Mouse (Mus musculus): Measurements from ENCODE around the gene Mark3.
A peak's percentile ranks its signal among the peaks of the same experiment; 100 is the strongest.

- no peak for TF ChIP-seq CTCF (conservative IDR thresholded peaks at IDR 0.05; ENCODE audit: low read length)
- peak; percentile 64; the same call in 1 of the 2 replicates for TF ChIP-seq NANOG (IDR thresholded peaks at IDR 0.05; ENCODE audit: borderline replicate concordance, low read length)
- no peak for TF ChIP-seq POU5F1 (IDR thresholded peaks at IDR 0.05; ENCODE audit: borderline replicate concordance, low read length)
These were observed 86.3 kb downstream of the Mark3 start for GRCm38 (mm10) chr12:111660628-111661027.

All from E14TG2a.4 (cell line).